Mouse (Mus musculus): ENCODE results near the gene Sufu. TPM values are rescaled to one million over a fixed set of nuclear protein-coding genes. Genes with fewer than 3 reads are reported as not detected.
A peak's percentile ranks its signal among the peaks of the same experiment; 100 is the strongest.

Gene Sufu
- polyA plus RNA-seq, 1 experiment from 2014 or later = 24.1 TPM

DNA sequence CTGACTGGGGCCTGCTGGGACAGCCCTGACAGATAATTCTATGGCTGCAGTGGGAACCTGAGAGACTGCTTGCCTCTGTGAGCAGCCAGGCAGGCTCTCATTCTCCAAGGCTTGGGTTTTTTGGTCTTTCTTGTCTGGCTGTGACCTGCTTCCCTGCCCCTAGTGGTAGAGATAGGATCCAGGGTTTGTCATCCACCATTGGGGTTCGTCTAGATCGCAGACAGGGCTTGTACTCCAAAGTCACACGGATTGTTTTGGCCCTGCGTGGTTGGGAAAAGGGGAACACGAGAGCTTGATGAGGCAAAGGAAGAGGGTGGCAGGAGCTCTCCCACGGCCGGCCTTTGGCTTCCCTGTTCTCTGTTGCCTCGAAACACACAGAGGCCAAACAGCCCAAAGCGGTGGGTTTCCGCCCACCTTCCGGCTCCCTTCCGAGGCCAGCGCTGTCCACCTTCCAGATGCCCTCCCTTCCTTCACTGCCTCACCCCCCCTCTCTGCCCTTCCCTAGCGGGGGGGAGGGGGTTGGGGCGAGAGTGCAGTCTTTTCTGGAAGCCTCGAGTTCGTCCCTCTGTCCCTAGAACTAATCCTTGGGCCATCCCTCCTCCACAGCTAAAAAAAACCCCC lies 86.3 kb downstream of the Sufu start:
- peak overlapping the region; percentile 15; the same call in 1 of the 2 replicates for H3K9ac ChIP-seq

DNA sequence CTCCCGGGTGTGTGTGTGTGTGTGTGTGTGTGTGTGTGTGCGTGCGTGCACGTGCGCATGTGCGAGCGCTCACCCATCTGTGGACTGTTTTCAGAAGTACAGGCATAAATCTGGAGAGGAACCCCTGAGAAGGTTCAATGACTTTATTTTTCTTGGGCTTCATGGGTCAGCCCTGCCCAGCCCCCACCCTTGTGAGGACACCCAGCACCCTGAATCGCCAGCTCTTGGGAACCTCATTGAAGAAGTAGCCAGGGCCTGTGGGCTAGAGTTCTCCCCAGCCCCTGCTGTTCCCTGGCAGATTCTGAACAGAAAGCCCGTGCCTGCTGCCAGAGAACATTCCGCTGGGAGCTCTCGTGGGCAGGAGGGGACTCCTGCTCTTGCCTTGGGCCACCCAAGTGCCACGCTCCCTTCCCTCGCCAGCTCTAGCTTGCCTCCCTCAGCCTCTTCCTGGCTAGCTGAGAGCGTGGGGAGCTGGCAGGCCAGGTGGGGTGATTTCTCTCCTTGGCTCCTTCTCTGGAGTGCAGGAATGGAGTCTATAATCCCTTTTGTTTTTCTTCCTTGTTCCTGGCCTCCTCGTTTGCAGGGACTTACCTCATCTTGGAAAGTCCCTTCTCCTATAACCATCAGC lies 87.1 kb downstream of the Sufu start:
- Histone ChIP-seq H3K27ac (ENCODE audit: poor library complexity, severe bottlenecking) (peak overlapping the region; percentile 85), H3K4me2 (no peak overlapping the region), H3K4me1 (replicated peaks) (peaks cover 97% of the 10 kb centered on the region), H3K36me3 (peaks cover 10% of the 10 kb centered on the region), H3K9ac (peak overlapping the region; percentile 46), H3K9me3 (replicated peaks) (no peaks in the 10 kb centered on the region), H3K27me3 (replicated peaks) (no peaks in the 10 kb centered on the region), H3K4me3 (no peak overlapping the region)
- no peak for ATAC-seq (ENCODE audit: insufficient number of reproducible peaks, low FRiP score)
- 82% methylated on average over 15 of the region's 15 CpGs for WGBS

More for the DNA sequence above, 86.3 kb downstream of the Sufu start:
- H3K27me3 ChIP-seq (replicated peaks) = no peaks in the 10 kb centered on the region
- ATAC-seq (ENCODE audit: insufficient number of reproducible peaks, low FRiP score) = no peak
- no peaks in the 10 kb centered on the region for H3K9me3 ChIP-seq (replicated peaks)
- no peak overlapping the region for H3K4me2 ChIP-seq
- peaks cover 13% of the 10 kb centered on the region for H3K36me3 ChIP-seq
- WGBS = 38% methylated on average over 17 of the region's 17 CpGs
- H3K27ac ChIP-seq (ENCODE audit: poor library complexity, severe bottlenecking) = no peak overlapping the region
- no peak overlapping the region for H3K4me3 ChIP-seq
- H3K4me1 ChIP-seq (replicated peaks) = peaks cover 99% of the 10 kb centered on the region

DNA sequence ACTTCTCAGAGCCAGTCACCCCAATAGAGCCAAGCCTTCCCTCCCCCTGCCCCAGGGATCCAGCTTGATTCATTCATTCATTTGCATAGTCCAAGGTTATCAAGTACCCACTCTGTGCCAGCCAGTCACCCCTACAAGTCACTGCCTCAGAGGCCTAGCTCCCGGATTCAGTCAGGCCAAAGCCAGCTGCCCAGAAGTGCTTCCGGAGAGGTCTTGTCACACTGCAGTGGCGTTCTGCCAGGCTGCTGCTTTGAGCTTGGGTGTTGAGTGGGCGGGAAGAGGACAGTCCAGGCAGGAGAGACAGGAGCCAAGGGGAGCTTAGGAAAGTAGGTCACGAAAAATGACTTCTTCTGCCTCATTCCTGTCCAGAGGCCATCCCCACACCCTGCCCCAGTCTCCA lies 87.8 kb downstream of the Sufu start:
- peak overlapping the region; percentile 85 for H3K27ac ChIP-seq (ENCODE audit: poor library complexity, severe bottlenecking)
- peak; percentile 7; the same call in 1 of the 2 replicates for ATAC-seq (ENCODE audit: insufficient number of reproducible peaks, low FRiP score)
- H3K4me2 ChIP-seq = no peak overlapping the region
- no peaks in the 10 kb centered on the region for H3K9me3 ChIP-seq (replicated peaks)
- peak overlapping the region; percentile 46 for H3K9ac ChIP-seq
- 30% methylated on average over 5 of the region's 5 CpGs for WGBS
- H3K4me3 ChIP-seq = no peak overlapping the region
- H3K36me3 ChIP-seq = peaks cover 10% of the 10 kb centered on the region
- peaks cover 97% of the 10 kb centered on the region for H3K4me1 ChIP-seq (replicated peaks)
- H3K27me3 ChIP-seq (replicated peaks) = no peaks in the 10 kb centered on the region

DNA sequence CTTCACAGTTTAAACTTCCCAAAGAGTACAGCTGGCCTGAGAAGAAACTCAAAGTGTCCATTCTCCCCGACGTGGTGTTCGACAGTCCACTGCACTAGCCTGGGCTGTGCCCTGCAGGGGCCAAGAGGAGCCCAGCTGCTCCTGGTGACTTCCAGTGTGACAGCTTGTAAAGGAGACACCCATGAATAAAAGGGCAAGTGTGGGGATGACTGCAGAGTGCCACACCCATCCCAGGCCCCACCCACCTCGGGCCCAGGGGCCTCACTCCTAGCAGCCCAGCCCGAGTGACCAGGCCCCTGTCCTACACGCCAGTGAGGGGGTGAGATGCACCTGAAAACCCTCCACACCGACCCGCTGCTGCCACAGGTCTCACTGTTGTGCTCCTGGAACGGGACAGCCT lies 89.2 kb downstream of the Sufu start:
- Histone ChIP-seq H3K27me3 (replicated peaks) (no peaks in the 10 kb centered on the region), H3K9ac (peak overlapping the region; percentile 36; the same call in 1 of the 2 replicates), H3K4me1 (replicated peaks) (peaks cover 96% of the 10 kb centered on the region), H3K36me3 (peaks cover 5% of the 10 kb centered on the region), H3K27ac (ENCODE audit: poor library complexity, severe bottlenecking) (0 out of 2 replicates have a peak overlapping the region, but pooled peaks have one; percentile 85), H3K4me3 (no peak overlapping the region), H3K9me3 (replicated peaks) (no peaks in the 10 kb centered on the region), H3K4me2 (0 out of 2 replicates have a peak overlapping the region, but pooled peaks have one; percentile 1)
- WGBS = 63% methylated on average over 9 of the region's 9 CpGs
- no peak; the same call in 1 of the 2 replicates for ATAC-seq (ENCODE audit: insufficient number of reproducible peaks, low FRiP score)

DNA sequence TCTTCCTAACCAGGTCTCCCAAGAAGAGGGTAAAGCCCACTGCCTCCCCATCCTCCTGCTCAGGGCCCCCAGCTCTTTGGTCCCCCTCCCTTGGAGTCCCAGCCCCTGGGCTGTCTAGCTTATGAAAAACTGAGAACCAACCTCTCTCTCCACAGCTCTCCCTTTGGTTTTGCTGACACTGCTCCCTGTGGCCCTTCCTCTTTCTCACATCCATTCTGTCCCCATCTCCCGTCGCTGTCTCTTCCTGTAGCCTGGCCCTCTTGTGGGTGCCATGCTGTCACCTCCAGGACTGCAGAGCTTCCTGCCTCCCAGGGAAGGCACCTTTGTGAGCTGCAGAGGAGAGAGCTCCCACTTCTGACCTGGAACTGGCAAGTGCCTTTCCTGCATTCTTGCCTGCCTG lies 90.0 kb downstream of the Sufu start:
- Histone ChIP-seq H3K27me3 (replicated peaks) (no peaks in the 10 kb centered on the region), H3K4me2 (no peak overlapping the region), H3K4me1 (replicated peaks) (peaks cover 89% of the 10 kb centered on the region), H3K9me3 (replicated peaks) (no peaks in the 10 kb centered on the region), H3K36me3 (peaks cover 5% of the 10 kb centered on the region), H3K9ac (0 out of 2 replicates have a peak overlapping the region, but pooled peaks have one; percentile 43), H3K27ac (ENCODE audit: poor library complexity, severe bottlenecking) (peak overlapping the region; percentile 67), H3K4me3 (no peak overlapping the region)
- 40% methylated on average over 2 of the region's 2 CpGs for WGBS
- ATAC-seq (ENCODE audit: insufficient number of reproducible peaks, low FRiP score) = no peak

DNA sequence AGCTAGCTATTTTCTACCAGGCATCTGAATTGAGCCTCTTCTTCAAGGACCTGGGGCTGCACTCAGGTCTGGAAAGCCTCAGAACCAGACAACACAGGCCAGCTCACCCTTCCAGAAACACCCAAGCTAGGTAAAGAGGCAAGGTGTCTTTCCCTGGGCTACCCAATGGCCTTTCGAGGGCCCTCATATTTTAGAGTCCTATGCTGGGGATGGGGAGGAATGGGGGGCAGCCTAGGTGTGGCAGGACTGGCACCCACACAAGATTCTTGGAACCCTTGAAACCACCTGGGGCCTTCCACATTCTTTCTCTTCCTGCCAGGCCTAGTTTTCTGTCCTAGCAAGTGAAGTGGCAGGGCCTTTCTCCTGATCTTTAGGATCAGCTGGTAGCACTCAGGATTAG lies 92.8 kb downstream of the Sufu start:
- H3K4me1 ChIP-seq (replicated peaks) = peaks cover 63% of the 10 kb centered on the region
- H3K4me3 ChIP-seq = no peak overlapping the region
- H3K27ac ChIP-seq (ENCODE audit: poor library complexity, severe bottlenecking) = no peak overlapping the region

DNA sequence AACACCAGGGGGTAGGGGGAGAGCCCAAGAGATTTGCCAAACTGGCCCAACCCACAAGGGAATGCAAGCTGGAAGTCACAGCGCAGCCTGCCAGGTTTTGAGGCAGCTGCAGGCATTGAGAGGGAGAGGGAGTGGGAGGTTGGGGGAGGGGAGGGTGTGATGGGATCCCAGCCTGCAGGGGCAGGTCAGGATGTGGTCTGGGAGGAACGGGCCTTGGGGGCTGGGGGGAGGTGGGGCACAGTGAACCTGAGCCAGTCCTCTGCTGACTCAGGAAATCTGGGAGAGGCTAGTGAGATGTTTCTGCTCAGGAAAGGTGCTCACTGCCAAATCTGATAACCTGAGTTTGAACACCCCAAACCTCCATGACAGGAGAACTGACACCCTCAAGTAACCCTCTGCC lies 93.9 kb downstream of the Sufu start:
- ATAC-seq (ENCODE audit: insufficient number of reproducible peaks, low FRiP score) = no peak; the same call in 1 of the 2 replicates
- Histone ChIP-seq H3K9ac (no peak overlapping the region), H3K36me3 (peaks cover 5% of the 10 kb centered on the region), H3K4me3 (no peak overlapping the region), H3K27me3 (replicated peaks) (no peaks in the 10 kb centered on the region), H3K4me2 (no peak overlapping the region), H3K27ac (ENCODE audit: poor library complexity, severe bottlenecking) (0 out of 2 replicates have a peak overlapping the region, but pooled peaks have one; percentile 33), H3K9me3 (replicated peaks) (no peaks in the 10 kb centered on the region; the same call in 1 of the 2 replicates), H3K4me1 (replicated peaks) (peaks cover 51% of the 10 kb centered on the region)
- WGBS = 10% methylated on average over 2 of the region's 2 CpGs

More for the DNA sequence above, 92.8 kb downstream of the Sufu start:
- H3K9ac ChIP-seq = 0 out of 2 replicates have a peak overlapping the region, but pooled peaks have one; percentile 20
- H3K27me3 ChIP-seq (replicated peaks) = no peaks in the 10 kb centered on the region
- H3K36me3 ChIP-seq = peaks cover 5% of the 10 kb centered on the region
- H3K9me3 ChIP-seq (replicated peaks) = no peaks in the 10 kb centered on the region; the same call in 1 of the 2 replicates
- H3K4me2 ChIP-seq = no peak overlapping the region
- ATAC-seq (ENCODE audit: insufficient number of reproducible peaks, low FRiP score) = no peak
- WGBS = 88% methylated on average over 1 of the region's 1 CpGs

DNA sequence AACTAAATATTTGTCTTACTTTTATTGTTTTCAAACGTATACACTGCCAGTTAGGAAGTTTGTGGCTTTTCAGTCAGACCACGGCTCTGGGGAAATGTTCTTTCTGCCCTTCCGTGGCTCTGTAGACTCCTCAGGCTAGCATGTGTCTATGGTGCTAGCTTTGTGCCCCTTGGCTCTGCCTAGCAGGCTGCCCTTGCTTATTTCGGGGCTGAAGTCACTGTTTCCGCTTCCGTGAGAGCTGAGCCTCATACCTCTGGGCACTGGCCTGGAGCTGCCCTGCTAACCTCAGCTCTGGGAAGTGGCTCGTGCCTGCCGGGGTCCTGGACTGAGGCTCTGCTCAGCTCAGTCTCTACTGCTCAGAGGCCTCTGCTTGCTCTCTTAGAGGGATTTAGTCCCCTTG lies 98.4 kb downstream of the Sufu start:
- H3K9ac ChIP-seq = no peak overlapping the region
- no peak overlapping the region for H3K4me3 ChIP-seq
- 70% methylated on average over 8 of the region's 8 CpGs for WGBS
- no peak overlapping the region for H3K27ac ChIP-seq (ENCODE audit: poor library complexity, severe bottlenecking)
- no peaks in the 10 kb centered on the region for H3K27me3 ChIP-seq (replicated peaks)
- no peaks in the 10 kb centered on the region for H3K36me3 ChIP-seq
- no peak overlapping the region for H3K4me2 ChIP-seq
- H3K4me1 ChIP-seq (replicated peaks) = peaks cover 9% of the 10 kb centered on the region
- no peaks in the 10 kb centered on the region; the same call in 1 of the 2 replicates for H3K9me3 ChIP-seq (replicated peaks)
- ATAC-seq (ENCODE audit: insufficient number of reproducible peaks, low FRiP score) = no peak

DNA sequence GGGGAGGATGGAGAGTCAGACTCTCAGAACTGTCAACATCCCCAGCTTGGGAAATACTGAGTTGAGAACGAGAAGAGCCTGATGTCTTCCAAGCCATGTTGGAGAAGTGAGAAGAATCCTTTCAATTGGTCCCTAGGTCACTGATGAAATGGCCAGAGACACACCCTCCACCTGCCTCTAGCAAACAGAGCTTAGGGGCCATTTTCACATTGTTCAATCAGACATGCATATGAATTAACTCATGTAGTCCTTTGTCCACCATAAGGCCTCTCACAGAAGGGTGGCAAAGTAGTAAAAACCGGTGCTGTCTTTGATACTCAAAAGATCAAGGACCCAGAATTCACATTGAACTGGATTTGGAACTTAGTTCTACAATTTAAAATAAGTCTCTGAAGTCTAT lies 100.5 kb downstream of the Sufu start:
- H3K36me3 ChIP-seq = no peaks in the 10 kb centered on the region
- no peak overlapping the region for H3K4me3 ChIP-seq
- no peak overlapping the region for H3K27ac ChIP-seq (ENCODE audit: poor library complexity, severe bottlenecking)
- no peak for ATAC-seq (ENCODE audit: insufficient number of reproducible peaks, low FRiP score)
- no peak overlapping the region for H3K9ac ChIP-seq
- no peak overlapping the region for H3K4me2 ChIP-seq
- H3K9me3 ChIP-seq (replicated peaks) = no peaks in the 10 kb centered on the region; the same call in 1 of the 2 replicates
- H3K4me1 ChIP-seq (replicated peaks) = 0 out of 2 replicates have a peak, but pooled peaks cover 2% of the 10 kb centered on the region
- WGBS = 54% methylated on average over 2 of the region's 2 CpGs
- H3K27me3 ChIP-seq (replicated peaks) = no peaks in the 10 kb centered on the region

DNA sequence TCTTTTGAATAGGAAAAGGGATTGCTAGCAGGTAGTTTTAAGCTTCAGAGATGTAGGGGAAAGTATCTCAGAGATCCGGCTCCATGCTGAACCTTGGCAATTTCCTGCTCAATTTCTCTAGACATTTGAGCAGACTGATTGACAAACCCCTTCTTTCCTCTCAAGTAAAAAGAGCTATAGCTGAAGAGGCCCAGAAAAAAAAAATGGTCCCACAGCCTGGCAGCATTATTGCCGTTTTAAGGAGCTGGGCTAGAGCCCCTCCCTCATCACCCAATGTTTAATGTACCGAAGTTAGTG lies 102.8 kb downstream of the Sufu start:
- peaks cover 7% of the 10 kb centered on the region for H3K4me1 ChIP-seq (replicated peaks)
- 3% methylated on average over 3 of the region's 3 CpGs for WGBS
- no peaks in the 10 kb centered on the region for H3K9me3 ChIP-seq (replicated peaks)
- no peak for ATAC-seq (ENCODE audit: insufficient number of reproducible peaks, low FRiP score)
- H3K4me2 ChIP-seq = peak overlapping the region; percentile 83
- peak overlapping the region; percentile 69 for H3K27ac ChIP-seq (ENCODE audit: poor library complexity, severe bottlenecking)
- H3K27me3 ChIP-seq (replicated peaks) = no peaks in the 10 kb centered on the region
- no peak overlapping the region for H3K9ac ChIP-seq
- H3K4me3 ChIP-seq = peak overlapping the region; percentile 96; the same call in 1 of the 2 replicates
- H3K36me3 ChIP-seq = no peaks in the 10 kb centered on the region

DNA sequence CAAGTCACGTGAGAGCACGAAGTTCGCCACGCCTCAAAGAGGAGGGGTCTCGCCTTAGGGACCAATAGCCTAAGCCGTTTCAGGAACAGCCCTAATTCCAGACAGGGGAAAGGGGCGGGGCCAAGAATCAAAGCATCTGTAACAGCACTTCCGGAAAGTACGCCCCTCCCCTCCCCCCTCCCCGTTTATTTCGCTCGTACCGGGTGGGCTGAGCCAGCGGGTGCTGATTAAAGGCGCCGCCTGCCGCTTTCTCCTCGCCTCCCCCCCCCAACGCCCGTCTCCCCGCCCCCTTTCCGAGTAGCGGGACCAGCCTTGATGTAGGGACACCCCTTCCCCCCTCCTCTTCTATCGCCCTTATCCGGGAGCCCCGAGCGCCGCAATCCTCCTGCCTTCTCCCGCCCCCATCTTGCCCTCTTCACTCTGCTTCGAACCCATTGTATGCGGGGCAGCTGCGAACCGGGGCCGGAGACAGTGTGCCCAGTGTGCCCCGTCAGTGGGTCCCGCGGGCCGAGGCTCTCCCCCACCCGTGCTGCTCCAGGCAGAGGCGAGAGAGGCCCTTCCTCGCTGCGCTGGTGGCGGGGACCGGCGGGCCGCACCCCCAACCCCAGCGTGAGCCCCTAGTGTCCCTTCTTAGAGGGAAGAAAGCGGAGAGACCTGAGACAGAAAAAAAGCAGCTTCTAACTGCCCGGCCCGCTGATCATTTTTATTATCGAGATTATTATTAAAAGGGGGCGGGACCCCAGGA lies 103.3 kb downstream of the Sufu start:
- H3K4me3 ChIP-seq = peak overlapping the region; percentile 96
- H3K9me3 ChIP-seq (replicated peaks) = no peaks in the 10 kb centered on the region
- H3K4me2 ChIP-seq = peak overlapping the region; percentile 83
- H3K36me3 ChIP-seq = no peaks in the 10 kb centered on the region
- under 1% methylated on average over 50 of the region's 52 CpGs for WGBS
- peaks cover 12% of the 10 kb centered on the region for H3K4me1 ChIP-seq (replicated peaks)
- ATAC-seq (ENCODE audit: insufficient number of reproducible peaks, low FRiP score) = peak; percentile 86
- peak overlapping the region; percentile 96 for H3K9ac ChIP-seq
- no peaks in the 10 kb centered on the region for H3K27me3 ChIP-seq (replicated peaks)
- peak overlapping the region; percentile 99 for H3K27ac ChIP-seq (ENCODE audit: poor library complexity, severe bottlenecking)
